Mouse (Mus musculus) kidney, postnatal 36 days (tissue): ENCODE measurements around the gene Gm12185.
"Not testable (repeated sequence)": the region's sequence is repeated elsewhere in the genome, so short reads cannot be mapped to it uniquely, and the experiment has no call there.

Experiments used
- DNase-seq, 2 experiments: peaks; one replicate each; pipeline ENCODE4 v3.0.0; 2021 to 2022; ENCODE audit warnings: mixed read lengths in 2 of 2

The Gm12185 gene

DNA sequence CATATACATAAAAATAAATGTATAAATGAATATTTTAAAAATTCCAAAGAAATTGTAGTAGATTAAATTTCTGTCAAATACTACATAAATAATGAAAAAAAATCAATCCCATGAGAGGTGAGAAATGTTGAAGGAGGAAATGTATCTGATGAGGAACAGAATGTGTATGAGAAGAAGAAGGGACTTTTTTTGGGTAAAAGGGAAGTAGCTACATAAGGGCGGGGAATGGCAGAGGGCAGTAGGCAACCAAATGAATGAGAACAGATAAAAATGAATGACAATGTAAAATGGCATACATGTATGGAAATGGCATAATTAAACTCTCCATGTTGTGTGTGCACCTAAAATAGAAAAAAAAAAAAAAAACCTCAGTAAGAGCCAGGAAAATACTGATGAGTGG lies 78.4 kb downstream of the Gm12185 start:
- no peak for DNase-seq

- no peak for DNase-seq
Measured at GRCm38 (mm10) chr11:48908459-48908858, 83.6 kb downstream of the Gm12185 start.

DNA sequence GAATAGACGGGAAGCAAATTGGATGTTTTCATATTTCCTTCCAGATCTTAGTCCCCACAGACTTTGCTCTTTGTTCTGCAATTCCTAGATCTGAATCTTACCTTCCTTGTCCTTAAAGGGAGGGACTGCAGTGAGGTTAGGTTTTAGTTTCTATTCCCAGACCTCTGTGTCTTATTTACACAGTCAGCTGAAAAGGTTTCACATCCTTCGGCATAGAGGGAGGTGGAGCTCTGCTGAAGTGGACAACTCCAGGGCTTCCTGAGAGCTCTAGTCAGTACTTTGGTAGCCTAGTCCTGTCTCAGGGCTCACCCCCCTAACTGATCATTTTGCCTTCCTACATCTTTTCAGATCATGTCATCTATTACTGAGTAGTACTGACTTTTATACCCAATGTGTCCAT lies 90.0 kb downstream of the Gm12185 start, which contains the start of gene Gm5431:
Gm5431 (minus strand) TSS at position 194 of the 400 bp plus-strand sequence.
- DNase-seq = peak in 1 of 2 experiments; percentile 14

GRCm38 (mm10) chr11:48901567-48901930 lies 90.5 kb downstream of the Gm12185 start:
- DNase-seq = not testable (repeated sequence)

GRCm38 (mm10) chr11:48900654-48901566 lies 91.1 kb downstream of the Gm12185 start:
- DNase-seq = not testable (repeated sequence)

- DNase-seq = peak; percentile 50 to 56
Measured at GRCm38 (mm10) chr11:48898812-48899431, 93.1 kb downstream of the Gm12185 start.

DNA sequence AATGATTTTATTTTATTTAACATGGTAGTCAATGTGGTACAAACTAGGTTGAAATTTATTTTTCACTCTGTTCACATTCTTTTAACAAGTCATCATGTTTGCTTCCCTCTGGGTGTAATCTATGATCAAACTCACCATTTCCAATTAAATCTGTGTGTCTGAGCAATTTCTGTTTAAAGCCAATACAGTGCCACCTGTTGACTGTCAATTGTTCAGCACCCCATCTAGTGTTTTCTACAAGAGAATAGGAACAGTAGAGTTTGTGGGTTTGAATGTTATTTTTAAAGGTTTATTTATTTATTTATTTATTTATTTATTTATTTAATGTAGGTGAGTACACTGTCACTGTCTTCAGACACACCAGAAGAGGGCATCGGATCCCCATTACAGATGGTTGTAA lies 115.3 kb downstream of the Gm12185 start:
- DNase-seq = no peak

- DNase-seq = not testable (repeated sequence)
Measured at GRCm38 (mm10) chr11:48875343-48875837, 116.6 kb downstream of the Gm12185 start.

DNA sequence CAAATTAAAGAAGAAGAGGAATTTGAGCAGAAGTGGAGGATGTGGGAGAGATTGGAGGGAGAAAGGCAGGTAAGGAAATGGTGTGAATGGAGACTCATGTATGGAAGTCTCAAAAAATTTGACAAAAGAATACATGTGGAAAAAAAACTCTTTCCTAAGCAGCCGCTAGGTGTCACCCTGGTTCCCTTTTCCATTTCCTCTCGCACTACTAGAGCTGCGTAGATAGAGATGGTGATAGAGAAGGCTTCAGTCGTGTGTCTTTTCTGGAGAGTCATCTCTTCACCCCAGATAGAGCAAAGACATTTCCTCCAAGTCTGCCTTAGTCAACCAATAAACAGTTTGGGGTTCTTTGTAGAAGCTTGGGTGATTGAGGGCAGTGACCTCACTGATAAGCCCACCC lies 117.6 kb downstream of the Gm12185 start:
- peak; percentile 54 to 77 for DNase-seq

DNA sequence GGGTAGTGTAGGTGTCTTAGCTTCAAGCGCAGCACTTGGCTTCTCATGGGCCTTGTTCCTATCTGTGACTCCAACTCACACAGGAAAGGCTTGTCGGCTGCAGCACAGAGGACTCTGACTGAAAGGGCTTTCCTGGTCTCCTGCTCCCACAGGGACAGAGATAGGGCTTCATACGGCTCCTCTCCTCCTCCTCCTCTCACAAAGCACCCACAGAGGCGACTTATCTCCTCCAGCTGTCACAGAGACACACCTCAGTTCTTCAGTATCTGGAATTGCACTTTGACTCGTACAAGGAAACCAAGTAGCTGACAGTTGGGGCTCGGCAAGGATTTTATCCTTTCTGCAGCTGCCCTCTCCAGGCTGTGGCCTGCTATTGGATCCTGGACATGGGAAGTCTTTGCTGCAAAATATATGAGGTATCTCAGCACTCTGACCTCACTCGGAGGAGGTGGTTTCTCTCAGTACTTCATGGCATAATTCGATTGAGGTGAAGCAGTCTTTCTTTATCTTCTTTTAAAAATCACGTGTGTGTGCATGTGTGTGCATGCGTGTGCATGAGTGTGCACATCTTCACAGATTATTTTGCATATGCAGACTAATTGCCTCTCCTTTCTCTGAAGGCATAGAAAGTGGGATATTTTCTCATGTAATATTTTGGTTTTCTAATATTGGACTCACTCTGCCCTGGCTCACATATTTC lies 118.3 kb downstream of the Gm12185 start:
- peak in 1 of 2 experiments; percentile 20 for DNase-seq

GRCm38 (mm10) chr11:48872695-48873300 lies 119.2 kb downstream of the Gm12185 start:
- DNase-seq = peak in 1 of 2 experiments; percentile 17

- peak in 1 of 2 experiments; percentile 54 for DNase-seq
Measured at GRCm38 (mm10) chr11:48871817-48872541, 120.0 kb downstream of the Gm12185 start.

DNA sequence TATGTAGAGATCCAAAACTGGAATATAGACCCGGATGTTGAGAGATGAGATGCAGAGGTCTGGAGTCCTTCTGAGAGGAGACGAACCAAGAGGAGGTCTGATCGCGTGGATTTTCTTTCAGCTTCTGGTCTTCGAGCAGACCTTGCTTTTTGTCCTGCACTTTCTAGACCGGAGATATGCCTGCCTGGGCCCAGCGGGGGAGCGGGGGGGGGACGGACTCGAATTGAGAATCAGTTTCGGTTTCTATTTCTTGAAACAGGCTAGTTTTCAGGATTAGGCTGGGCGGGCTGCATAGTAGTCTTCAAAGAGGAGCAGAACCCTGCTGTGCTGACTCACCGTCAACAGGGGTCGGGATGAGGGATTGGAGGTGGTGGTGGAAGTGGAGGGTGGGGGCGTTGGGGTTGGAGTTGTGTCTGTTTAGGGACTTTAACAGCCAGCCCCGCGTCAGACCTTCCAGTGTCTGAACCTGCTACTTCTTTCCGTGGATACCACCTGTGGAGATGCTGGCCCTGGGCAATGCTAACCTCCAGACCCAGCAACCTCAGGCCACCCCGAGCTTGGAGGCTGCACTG lies 120.7 kb downstream of the Gm12185 start, which contains the start of gene Irgm1:
Irgm1 (minus strand) TSS at position 483 of the 572 bp plus-strand sequence.
- peak; percentile 87 to 92 for DNase-seq

GRCm38 (mm10) chr11:48870781-48871180 lies 121.2 kb downstream of the Gm12185 start:
- DNase-seq = no peak

DNA sequence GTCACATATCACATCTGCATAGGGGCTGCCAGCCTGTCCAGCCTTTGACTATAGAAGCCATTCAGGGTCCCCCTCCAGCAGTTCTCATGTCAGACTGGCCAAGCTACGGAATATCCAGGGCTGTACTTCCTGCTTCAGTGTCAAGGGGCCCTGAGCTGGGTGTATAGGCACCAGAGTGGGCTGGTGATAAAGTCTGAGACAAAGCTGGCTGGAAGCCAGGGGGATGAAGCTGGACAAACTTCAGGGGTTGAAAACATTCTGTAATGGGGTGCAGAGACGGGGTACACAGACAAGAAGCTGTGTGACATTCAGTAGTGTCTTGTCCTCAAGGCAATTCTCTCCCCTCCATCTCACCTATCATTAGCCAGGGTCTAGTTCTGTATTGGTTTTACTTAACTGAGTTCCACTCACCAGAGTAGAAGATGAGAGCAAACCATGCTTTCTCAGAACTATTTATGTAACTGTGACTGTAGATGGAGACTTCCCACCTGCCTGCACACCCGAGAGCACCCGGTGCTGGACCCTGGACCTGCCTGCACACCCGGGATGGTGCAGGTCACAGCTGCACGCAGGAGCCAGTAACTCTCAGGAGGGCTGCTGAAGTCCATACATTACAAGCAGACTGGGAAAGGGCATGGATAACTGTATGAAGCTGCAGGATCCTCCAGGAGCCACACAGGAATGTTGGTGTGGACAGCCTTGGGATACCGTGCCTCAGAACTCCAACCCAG lies 122.5 kb downstream of the Gm12185 start:
- peak; percentile 57 to 58 for DNase-seq

GRCm38 (mm10) chr11:48866481-48866880 lies 125.5 kb downstream of the Gm12185 start:
- DNase-seq = no peak

GRCm38 (mm10) chr11:48863808-48864207 lies 128.2 kb downstream of the Gm12185 start:
- DNase-seq = no peak

DNA sequence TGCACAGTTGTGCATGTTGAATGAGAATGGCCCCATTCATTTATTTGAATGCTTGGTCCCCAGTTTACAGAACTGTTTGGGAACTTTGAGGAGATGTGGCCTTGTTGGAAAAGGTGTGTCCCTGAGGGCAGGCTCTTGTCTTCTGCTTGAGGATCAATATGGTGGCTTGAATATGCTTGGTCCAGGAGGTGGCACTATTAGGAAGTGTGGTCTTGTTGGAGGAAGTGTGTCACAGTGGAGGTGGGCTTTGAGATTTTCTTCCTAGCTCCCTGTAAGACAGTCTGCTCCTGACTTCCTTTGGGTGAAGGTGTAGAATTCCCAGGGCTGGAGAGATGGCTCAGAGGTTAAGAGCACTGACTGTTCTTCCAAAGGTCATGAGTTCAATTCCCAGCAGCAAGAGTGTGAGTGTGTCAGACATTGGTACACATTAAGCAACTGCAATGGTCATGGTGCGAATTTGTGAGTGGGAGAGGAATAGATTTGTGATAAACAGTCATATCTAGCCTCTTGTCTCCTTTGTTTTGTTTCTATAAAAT lies 129.2 kb downstream of the Gm12185 start:
- no peak for DNase-seq

GRCm38 (mm10) chr11:48859014-48859413 lies 133.0 kb downstream of the Gm12185 start:
- peak; percentile 73 to 80 for DNase-seq
